Mouse (Mus musculus) adipose tissue, adult 10 weeks (tissue): ENCODE data around the gene Fads6. TPM values are rescaled to one million over a fixed set of nuclear protein-coding genes. Genes with fewer than 3 reads are reported as not detected.

Source experiments
- polyA plus RNA-seq: library from polyadenylated mRNA; stranded (reverse); fragments of 350-450 nt; fragmentation: Illumina TruSeq; extraction: RNeasy Lipid Tissue Mini Kit (QIAGEN cat#74804); gene quantifications from one replicate; pipeline ENCODE4 v1.2.3, GENCODE M21; 2014; ENCODE audit warnings: low read depth, low replicate concordance

The Fads6 gene
- polyA plus RNA-seq = 4.6 TPM

DNA sequence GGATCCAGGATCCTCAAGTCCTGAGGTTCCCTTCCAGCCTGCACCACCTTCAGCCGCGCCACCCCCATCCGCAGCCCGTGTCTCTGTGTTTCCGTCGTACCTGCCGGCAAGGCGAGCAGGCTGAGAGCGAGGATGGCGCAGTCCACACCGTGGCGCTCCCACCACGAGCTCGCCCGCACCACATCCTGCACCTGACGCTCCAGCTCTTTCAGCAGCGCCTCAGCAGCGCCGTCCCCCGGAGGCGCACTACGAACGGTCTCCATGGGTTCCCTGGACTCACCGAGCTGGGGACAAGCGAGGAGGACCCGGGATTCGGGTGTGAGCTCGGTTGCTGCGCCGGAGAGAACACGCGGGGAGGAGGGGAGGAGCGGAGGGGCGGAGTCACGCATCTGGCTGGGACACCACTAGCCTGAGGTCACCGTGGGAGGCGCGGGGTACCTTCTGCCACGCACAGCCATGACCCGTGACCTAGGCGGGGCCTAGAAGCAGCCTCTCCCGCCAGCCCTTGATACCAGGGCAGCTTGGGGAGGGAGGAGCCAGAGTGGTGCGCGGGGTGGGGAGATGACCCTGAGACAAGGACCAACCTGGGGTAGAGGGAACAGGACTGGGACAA lies at the start of gene Fads6:
Gene Fads6, minus strand, starts transcription at position 450 of the 613 bp plus-strand sequence.

GRCm38 (mm10) chr11:115334531-115334930 lies 37.1 kb upstream of the Fads6 start, which contains the start of gene Otop3:
Gene Otop3 (plus strand): TSS chr11:115334731.

GRCm38 (mm10) chr11:115321906-115322693 lies 24.6 kb upstream of the Fads6 start, which contains the start of gene Ush1g:
Gene Ush1g (minus strand): TSS chr11:115322041.

GRCm38 (mm10) chr11:115306863-115307262 lies 9.4 kb upstream of the Fads6 start, which contains the start of gene Otop2:
Gene Otop2 (plus strand): TSS chr11:115307163.

GRCm38 (mm10) chr11:115276780-115277603 lies 20.5 kb downstream of the Fads6 start, which contains the start of gene Fdxr:
Gene Fdxr (minus strand): TSS chr11:115277050.

DNA sequence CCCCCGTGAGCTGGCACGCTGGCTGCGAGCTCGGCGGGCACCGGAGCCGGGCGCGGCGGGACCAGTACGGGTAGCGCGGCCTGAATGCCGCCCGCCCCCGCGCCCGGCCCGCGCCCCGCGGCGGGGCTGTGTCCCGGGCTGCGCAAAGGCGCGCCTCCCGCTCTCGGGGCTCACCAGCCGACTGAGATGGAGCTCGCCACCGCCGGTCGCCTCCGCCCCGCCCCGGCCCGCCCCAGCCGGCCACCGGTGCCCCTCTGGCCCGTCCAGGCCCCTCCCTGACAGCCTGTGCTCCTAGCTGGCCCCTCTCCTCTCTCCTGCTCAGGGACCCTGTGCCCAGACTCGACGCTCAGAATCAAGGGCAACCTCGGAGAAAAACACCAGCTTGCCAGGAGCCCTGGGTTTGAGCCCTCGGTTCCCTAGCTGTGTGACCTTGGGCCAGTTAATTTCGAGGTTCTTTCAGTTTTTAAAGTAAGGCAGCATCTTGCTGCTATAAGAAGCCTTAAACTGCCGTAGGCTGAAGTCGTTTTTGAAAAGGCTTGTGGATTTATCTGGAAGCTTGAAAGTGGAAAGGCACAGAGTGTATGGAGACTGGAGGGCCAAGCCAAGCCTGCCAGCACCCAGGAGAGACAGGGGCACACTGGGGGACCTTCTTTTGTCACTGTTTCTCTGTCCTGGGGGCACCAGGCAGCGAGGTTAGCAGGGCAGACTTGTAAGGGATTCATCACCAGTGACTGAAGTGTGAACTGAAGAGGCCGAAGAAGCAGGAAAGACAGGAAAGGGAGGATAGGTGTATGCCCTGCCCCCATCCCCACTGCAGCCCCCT lies 30.2 kb downstream of the Fads6 start, which contains the start of gene Grin2c:
Gene Grin2c, minus strand, starts transcription at position 183 of the 823 bp plus-strand sequence.

Other genes starting within 250 kb of the Fads6 start
- gene Cd300ld3, start 249.3 kb downstream of the Fads6 start, polyA plus RNA-seq = 17.1 TPM
- gene Cd300e, start 235.5 kb downstream of the Fads6 start, polyA plus RNA-seq = not detected
- gene Rab37, start 206.2 kb downstream of the Fads6 start, polyA plus RNA-seq = 0.61 TPM
- 0.52 TPM for gene Cd300lf, start 163.7 kb downstream of the Fads6 start, polyA plus RNA-seq
- 73.1 TPM for gene Slc9a3r1, start 134.3 kb downstream of the Fads6 start, polyA plus RNA-seq
- gene Tmem104, start 110.2 kb downstream of the Fads6 start, polyA plus RNA-seq = 8.6 TPM
- gene Nat9, start 109.8 kb downstream of the Fads6 start, polyA plus RNA-seq = 37.4 TPM
- gene Grin2c, start 30.4 kb downstream of the Fads6 start, polyA plus RNA-seq = not detected
- 9.3 TPM for gene Fdxr, start 20.6 kb downstream of the Fads6 start, polyA plus RNA-seq
- gene Otop2, start 9.5 kb upstream of the Fads6 start, polyA plus RNA-seq = not detected
- gene Ush1g, start 24.4 kb upstream of the Fads6 start, polyA plus RNA-seq = not detected
- not detected for gene Otop3, start 37.1 kb upstream of the Fads6 start, polyA plus RNA-seq
- gene Hid1, start 70.1 kb upstream of the Fads6 start, polyA plus RNA-seq = 5.4 TPM
- 4.5 TPM for gene Cdr2l, start 84.3 kb upstream of the Fads6 start, polyA plus RNA-seq
- 64.3 TPM for gene Mrpl58, start 106.1 kb upstream of the Fads6 start, polyA plus RNA-seq
- 496 TPM for gene Atp5h, start 122.3 kb upstream of the Fads6 start, polyA plus RNA-seq
- 34.3 TPM for gene Kctd2, start 122.5 kb upstream of the Fads6 start, polyA plus RNA-seq
- gene Trim80, start 142.9 kb upstream of the Fads6 start, polyA plus RNA-seq = 1.9 TPM
- gene Slc16a5, start 164.8 kb upstream of the Fads6 start, polyA plus RNA-seq = 0.24 TPM
- 7.0 TPM for gene Armc7, start 178.0 kb upstream of the Fads6 start, polyA plus RNA-seq
- 39.8 TPM for gene Nt5c, start 194.2 kb upstream of the Fads6 start, polyA plus RNA-seq
- 72.9 TPM for gene Jpt1, start 216.7 kb upstream of the Fads6 start, polyA plus RNA-seq
- gene Sumo2, start 238.6 kb upstream of the Fads6 start, polyA plus RNA-seq = 253 TPM